In genomic region chr12:112670718-112671393, GRCm38 (mm10) we compare ENCODE assay signal across 8 mouse cellular contexts. TPM values are rescaled to one million over a fixed set of nuclear protein-coding genes. Genes with fewer than 3 reads are reported as not detected.
DNase-seq lines count a peak whose midpoint lies in the region; ATAC-seq and TF ChIP-seq lines count a peak whose summit lies in the region.

No protein-coding gene starts in this region.

- WGBS in heart, adult 2 months: 10% methylated on average over 9 of the region's 9 CpGs
- 23% methylated on average over 9 of the region's 9 CpGs for WGBS in intestine, postnatal 0 days
- whole genome bisulfite sequencing in neural tube, embryonic 13.5 days: 53% methylated on average over 9 of the region's 9 CpGs

- no peak for TF ChIP-seq CTCF in heart, adult 2 months (IDR thresholded peaks at IDR 0.05)
- TF ChIP-seq CTCF in intestine, postnatal 0 days (IDR thresholded peaks at IDR 0.05; ENCODE audit: low read depth): no peak

- intact Hi-C loops in heart, adult 2 months (cut with DNase I): no loop called here
- intact Hi-C loops in left cerebral cortex, postnatal 25 days (cut with DNase I): no loop called here

- peak; percentile 73 for TF ChIP-seq EP300 in heart, adult 2 months (IDR thresholded peaks at IDR 0.05; ENCODE audit: insufficient read depth, low read depth, low read length)

- H3K36me3 ChIP-seq in heart, adult 2 months (ENCODE audit: control insufficient read depth, insufficient read depth, low read length): peaks cover 10% of the 10 kb centered on the region
- peaks cover 56% of the 10 kb centered on the region for H3K36me3 ChIP-seq in intestine, postnatal 0 days (ENCODE audit: control insufficient read depth, insufficient read depth)
- peaks cover 47% of the 10 kb centered on the region for H3K36me3 ChIP-seq in neural tube, embryonic 13.5 days

- peak overlapping the region; percentile 86 for H3K4me2 ChIP-seq in intestine, postnatal 0 days (replicated peaks; ENCODE audit: low read depth)
- peak overlapping the region; percentile 97 for H3K4me2 ChIP-seq in neural tube, embryonic 13.5 days

- peak overlapping the region; percentile 96 for H3K27ac ChIP-seq in heart, adult 2 months
- H3K27ac ChIP-seq in intestine, postnatal 0 days (ENCODE audit: low read depth, low read length): peak overlapping the region; percentile 99
- peak overlapping the region; percentile 33 for H3K27ac ChIP-seq in neural tube, embryonic 13.5 days (replicated peaks)

- H3K4me1 ChIP-seq in heart, adult 2 months (ENCODE audit: control insufficient read depth, insufficient read depth, low read length): peaks cover 58% of the 10 kb centered on the region
- H3K4me1 ChIP-seq in intestine, postnatal 0 days (replicated peaks; ENCODE audit: control insufficient read depth, insufficient read depth, low read length): peaks cover 19% of the 10 kb centered on the region
- H3K4me1 ChIP-seq in neural tube, embryonic 13.5 days (replicated peaks): peaks cover 88% of the 10 kb centered on the region

- peak; percentile 19; the same call in 1 of the 2 replicates for ATAC-seq in intestine, postnatal 0 days
- no peak for ATAC-seq in neural tube, embryonic 13.5 days (ENCODE audit: low read depth)
- ATAC-seq in CD4-positive, CD25-positive, alpha-beta regulatory T cell, adult 4 months: no peak

- H3K9ac ChIP-seq in heart, adult 2 months (ENCODE audit: low read depth, low read length): peak overlapping the region; percentile 25
- peak overlapping the region; percentile 17 for H3K9ac ChIP-seq in intestine, postnatal 0 days (ENCODE audit: low read depth, low read length)
- peak overlapping the region; percentile 100 for H3K9ac ChIP-seq in neural tube, embryonic 13.5 days

- H3K9me3 ChIP-seq in intestine, postnatal 0 days (ENCODE audit: control insufficient read depth): no peaks in the 10 kb centered on the region
- no peaks in the 10 kb centered on the region for H3K9me3 ChIP-seq in neural tube, embryonic 13.5 days

- no peaks in the 10 kb centered on the region for H3K27me3 ChIP-seq in heart, adult 2 months (ENCODE audit: control insufficient read depth, insufficient read depth, low read length)
- H3K27me3 ChIP-seq in intestine, postnatal 0 days (replicated peaks; ENCODE audit: control insufficient read depth, insufficient read depth, low read length): no peaks in the 10 kb centered on the region
- no peaks in the 10 kb centered on the region for H3K27me3 ChIP-seq in neural tube, embryonic 13.5 days

- no peak for TF ChIP-seq POLR2A in heart, adult 2 months (IDR thresholded peaks at IDR 0.05; ENCODE audit: insufficient read depth, low read depth, low read length)

- H3K4me3 ChIP-seq in heart, adult 2 months: 0 out of 2 replicates have a peak overlapping the region, but pooled peaks have one; percentile 5
- peak overlapping the region; percentile 95 for H3K4me3 ChIP-seq in intestine, postnatal 0 days (ENCODE audit: low read depth, low read length)
- peak overlapping the region; percentile 6; the same call in 1 of the 2 replicates for H3K4me3 ChIP-seq in neural tube, embryonic 13.5 days

- peaks cover 16% of the 10 kb centered on the region for H3K79me2 ChIP-seq in heart, adult 2 months (replicated peaks; ENCODE audit: control insufficient read depth, insufficient read depth, low read length)

- peak; percentile 65 for DNase-seq in testis, postnatal 10 days (ENCODE audit: low spot score)
- DNase-seq in testis, postnatal 14 days (ENCODE audit: low spot score): no peak
- peak; percentile 75 to 85 for DNase-seq in heart, adult 2 months
- DNase-seq in left cerebral cortex, postnatal 25 days (ENCODE audit: low spot score in 2 of 2): no peak
- no peak for DNase-seq in left cerebral cortex, adult 11 months (ENCODE audit: low spot score)

RNA-seq across cellular contexts. Expression of gene Akt1, which starts 3.8 kb away (rescaled TPM):
- total RNA-seq in heart, adult 2 months (2021): 100 to 1,000 TPM; 189 to 207 TPM
- 148 and 149 TPM in 2 replicates for polyA plus RNA-seq in heart, adult 2 months (2012; rRNA removed)
- 121 and 125 TPM in 2 replicates for polyA plus RNA-seq in intestine, postnatal 0 days (2015; fragmentation: Nextera tagmentation; extraction: Ambion mirVana)
- 73.4 and 101 TPM in 2 replicates for polyA plus RNA-seq in neural tube, embryonic 13.5 days (2015; fragmentation: Nextera tagmentation; extraction: Ambion mirVana)
- total RNA-seq in left cerebral cortex, postnatal 25 days (2021): 100 to 1,000 TPM; 138 to 140 TPM
- 10 to 100 TPM; 14.6 to 18.4 TPM for polyA plus RNA-seq in CD4-positive, CD25-positive, alpha-beta regulatory T cell, adult 4 months (2017; shearing (Covaris generic))

RNA-seq across cellular contexts. Expression of gene Zbtb42, which starts 7.8 kb away (rescaled TPM):
- 1 to 10 TPM; 4.4 to 5.9 TPM for total RNA-seq in heart, adult 2 months (2021)
- polyA plus RNA-seq in heart, adult 2 months (2012; rRNA removed): 9.5 and 13.6 TPM in 2 replicates
- 8.1 and 8.3 TPM in 2 replicates for polyA plus RNA-seq in intestine, postnatal 0 days (2015; fragmentation: Nextera tagmentation; extraction: Ambion mirVana)
- polyA plus RNA-seq in neural tube, embryonic 13.5 days (2015; fragmentation: Nextera tagmentation; extraction: Ambion mirVana): 2.1 TPM in 2 replicates
- total RNA-seq in left cerebral cortex, postnatal 25 days (2021): 1 to 10 TPM in 1 of 2 experiments, under 1 TPM in 1; 0.76 to 1.3 TPM
- polyA plus RNA-seq in CD4-positive, CD25-positive, alpha-beta regulatory T cell, adult 4 months (2017; shearing (Covaris generic)): 1 to 10 TPM; 2.8 to 2.9 TPM

RNA-seq across cellular contexts. Expression of gene Siva1, which starts 26.4 kb away (rescaled TPM):
- 10 to 100 TPM; 32.0 to 38.7 TPM for total RNA-seq in heart, adult 2 months (2021)
- polyA plus RNA-seq in heart, adult 2 months (2012; rRNA removed): 38.4 and 39.4 TPM in 2 replicates
- polyA plus RNA-seq in intestine, postnatal 0 days (2015; fragmentation: Nextera tagmentation; extraction: Ambion mirVana): 52.6 and 54.5 TPM in 2 replicates
- polyA plus RNA-seq in neural tube, embryonic 13.5 days (2015; fragmentation: Nextera tagmentation; extraction: Ambion mirVana): 66.3 and 75.0 TPM in 2 replicates
- total RNA-seq in left cerebral cortex, postnatal 25 days (2021): 10 to 100 TPM; 17.4 to 18.8 TPM
- polyA plus RNA-seq in CD4-positive, CD25-positive, alpha-beta regulatory T cell, adult 4 months (2017; shearing (Covaris generic)): 10 to 100 TPM; 30.9 to 37.1 TPM

RNA-seq across cellular contexts. Expression of gene Cep170b, which starts 49.4 kb away (rescaled TPM):
- total RNA-seq in heart, adult 2 months (2021): 10 to 100 TPM; 10.8 to 11.5 TPM
- 9.6 and 10.7 TPM in 2 replicates for polyA plus RNA-seq in heart, adult 2 months (2012; rRNA removed)
- polyA plus RNA-seq in intestine, postnatal 0 days (2015; fragmentation: Nextera tagmentation; extraction: Ambion mirVana): 12.7 and 13.4 TPM in 2 replicates
- 23.7 and 26.9 TPM in 2 replicates for polyA plus RNA-seq in neural tube, embryonic 13.5 days (2015; fragmentation: Nextera tagmentation; extraction: Ambion mirVana)
- 100 to 1,000 TPM; 246 TPM for total RNA-seq in left cerebral cortex, postnatal 25 days (2021)
- 1 to 10 TPM; 2.4 to 4.9 TPM for polyA plus RNA-seq in CD4-positive, CD25-positive, alpha-beta regulatory T cell, adult 4 months (2017; shearing (Covaris generic))

RNA-seq across cellular contexts. Expression of gene Adssl1, which starts 51.0 kb away (rescaled TPM):
- 100 to 1,000 TPM; 150 to 173 TPM for total RNA-seq in heart, adult 2 months (2021)
- polyA plus RNA-seq in heart, adult 2 months (2012; rRNA removed): 85.2 and 98.2 TPM in 2 replicates
- 0.57 and 0.67 TPM in 2 replicates for polyA plus RNA-seq in intestine, postnatal 0 days (2015; fragmentation: Nextera tagmentation; extraction: Ambion mirVana)
- 3.2 and 3.6 TPM in 2 replicates for polyA plus RNA-seq in neural tube, embryonic 13.5 days (2015; fragmentation: Nextera tagmentation; extraction: Ambion mirVana)
- 10 to 100 TPM; 16.4 to 18.2 TPM for total RNA-seq in left cerebral cortex, postnatal 25 days (2021)
- 1 to 10 TPM; 2.0 to 2.3 TPM for polyA plus RNA-seq in CD4-positive, CD25-positive, alpha-beta regulatory T cell, adult 4 months (2017; shearing (Covaris generic))

Comparison
In these comparisons a context has a peak if more than half of its experiments do, and no peak if none do; other contexts are left out.
1. DNase-seq: peak in testis, postnatal 10 days (single experiment) and heart, adult 2 months (2 of 2); none in testis, postnatal 14 days (single experiment), left cerebral cortex, postnatal 25 days (0 of 2) and left cerebral cortex, adult 11 months (single experiment).
2. H3K27ac ChIP-seq: peak in every context shown above with its lines; median percentile 99 in intestine, postnatal 0 days; 96 in heart, adult 2 months; 33 in neural tube, embryonic 13.5 days.
3. H3K4me3 ChIP-seq: peak in every context shown above with its lines; median percentile 95 in intestine, postnatal 0 days; 6 in neural tube, embryonic 13.5 days; 5 in heart, adult 2 months.
4. H3K9ac ChIP-seq: peak in every context shown above with its lines; median percentile 100 in neural tube, embryonic 13.5 days; 25 in heart, adult 2 months; 17 in intestine, postnatal 0 days.